Mouse (Mus musculus): ENCODE data around the gene Tns1.

GRCm38 (mm10) chr1:74111696-74112030, 12.6 kb downstream of the Tns1 start:
- no peak for TF ChIP-seq CTCF (conservative IDR thresholded peaks at IDR 0.05; ENCODE audit: low read length)
- no peak for TF ChIP-seq POU5F1 (IDR thresholded peaks at IDR 0.05; ENCODE audit: borderline replicate concordance, low read length)

Data from E14TG2a.4 (cell line).